Mouse (Mus musculus) activated CD4-positive, CD25-positive, alpha-beta regulatory T cell, adult 4 months (primary cell): ENCODE measurements around the gene Itpr1. TPM values are rescaled to one million over a fixed set of nuclear protein-coding genes. Genes with fewer than 3 reads are reported as not detected.
A peak's percentile ranks its signal among the peaks of the same experiment; 100 is the strongest.

Experiments used
- ATAC-seq: one replicate; pipeline ENCODE4 v1.8.0; 2017
- polyA plus RNA-seq, 2 experiments: library from polyadenylated mRNA; unstranded; fragments of 100-300 nt; shearing (Covaris generic); gene quantifications; one replicate each; pipeline ENCODE4 v1.2.1; 2017

The Itpr1 gene
- polyA plus RNA-seq, 2 experiments from 2014 or later, result 15.8 to 21.2 TPM

DNA sequence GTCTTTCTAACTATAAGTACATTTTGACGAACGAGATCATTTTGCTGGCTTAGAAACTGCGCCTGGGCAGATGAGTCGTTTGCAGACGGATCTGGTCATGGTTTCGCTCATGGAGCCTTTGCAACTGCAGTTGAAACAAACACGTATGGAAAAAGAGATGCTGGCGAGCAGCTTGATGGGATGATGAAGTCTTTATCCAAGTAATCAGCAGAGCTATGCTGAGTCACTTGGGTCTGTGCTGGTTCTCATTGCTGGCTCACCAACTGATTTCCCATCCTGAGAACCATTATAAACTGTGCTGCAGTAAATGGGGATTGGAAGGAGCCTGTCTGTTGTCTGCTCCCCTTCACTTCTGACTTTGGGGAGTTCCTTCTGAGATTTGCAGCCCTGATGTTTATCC is 31.7 kb downstream of the Itpr1 start:
- no peak for ATAC-seq

DNA sequence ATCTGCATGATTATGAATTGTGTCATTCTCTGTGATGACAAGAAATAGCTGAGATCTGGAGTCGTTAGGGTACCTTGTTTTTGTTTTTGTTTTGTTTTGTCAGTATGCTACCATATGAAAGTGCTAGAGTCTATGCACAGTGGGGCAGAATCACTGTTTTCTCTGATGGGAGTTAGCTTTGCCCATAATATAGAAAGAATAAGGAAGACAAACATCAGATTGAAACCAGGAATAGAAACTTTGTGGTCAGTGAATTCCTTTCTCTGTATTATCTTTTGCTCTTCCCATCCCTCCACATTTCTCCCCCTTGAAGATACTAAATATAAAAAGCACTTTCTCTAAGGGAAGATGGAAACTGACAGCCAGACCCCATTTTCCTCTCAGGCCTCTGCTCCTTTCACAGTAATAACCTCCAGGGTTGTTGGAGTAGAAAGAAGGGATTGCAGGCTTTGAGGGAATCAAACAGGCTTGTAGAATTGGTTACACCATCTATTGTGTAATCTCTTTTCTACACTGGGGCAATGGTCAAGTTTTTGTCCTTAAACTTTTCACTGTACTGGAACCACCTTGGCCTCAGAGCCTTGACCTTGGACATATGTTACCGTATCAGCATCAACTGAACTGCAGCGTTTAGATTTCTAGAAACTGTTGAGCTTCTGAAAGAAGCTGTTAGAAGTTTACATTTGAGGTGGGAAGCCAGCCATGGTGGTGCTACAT is 33.6 kb downstream of the Itpr1 start:
- ATAC-seq, result no peak

DNA sequence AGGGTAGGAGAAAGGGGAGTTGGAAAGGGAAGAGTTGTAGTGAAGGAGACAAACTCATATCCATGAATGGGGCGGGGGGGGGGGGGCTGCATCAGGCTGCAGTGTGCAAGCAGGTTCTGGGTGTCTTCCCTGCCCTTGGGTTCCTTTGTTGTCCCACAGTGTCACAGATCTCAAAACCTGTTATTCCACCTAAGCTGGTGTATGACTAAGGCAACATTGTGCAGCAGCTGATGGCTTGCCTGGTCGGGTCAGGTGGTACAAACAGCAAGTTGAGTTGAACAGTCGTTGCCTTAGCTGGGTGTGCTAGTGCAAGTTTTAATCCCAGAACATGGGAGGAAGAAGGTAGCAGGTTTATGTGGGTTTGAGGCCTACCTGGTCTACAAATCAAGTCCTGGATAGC is 34.3 kb downstream of the Itpr1 start:
- ATAC-seq, result no peak

DNA sequence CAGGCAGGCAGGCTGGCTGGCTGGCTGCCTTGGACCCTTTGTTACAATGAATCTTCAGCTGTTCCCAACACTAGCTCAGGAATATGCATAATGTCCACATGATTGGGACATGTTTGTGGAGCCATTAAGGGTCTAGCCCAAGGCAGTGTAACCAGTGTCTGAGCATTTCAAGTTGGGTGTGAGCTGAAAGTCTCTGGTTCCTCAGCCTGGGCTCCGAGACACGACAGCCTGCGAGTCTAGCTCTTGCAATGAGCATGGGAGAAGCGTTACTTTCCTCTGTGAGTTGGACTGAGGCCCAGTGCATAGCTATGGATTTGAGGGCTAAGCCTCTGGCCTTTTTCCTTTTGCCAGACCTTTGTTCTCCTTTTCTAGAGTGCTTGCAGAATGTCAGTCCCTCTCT is 35.6 kb downstream of the Itpr1 start:
- no peak for ATAC-seq

DNA sequence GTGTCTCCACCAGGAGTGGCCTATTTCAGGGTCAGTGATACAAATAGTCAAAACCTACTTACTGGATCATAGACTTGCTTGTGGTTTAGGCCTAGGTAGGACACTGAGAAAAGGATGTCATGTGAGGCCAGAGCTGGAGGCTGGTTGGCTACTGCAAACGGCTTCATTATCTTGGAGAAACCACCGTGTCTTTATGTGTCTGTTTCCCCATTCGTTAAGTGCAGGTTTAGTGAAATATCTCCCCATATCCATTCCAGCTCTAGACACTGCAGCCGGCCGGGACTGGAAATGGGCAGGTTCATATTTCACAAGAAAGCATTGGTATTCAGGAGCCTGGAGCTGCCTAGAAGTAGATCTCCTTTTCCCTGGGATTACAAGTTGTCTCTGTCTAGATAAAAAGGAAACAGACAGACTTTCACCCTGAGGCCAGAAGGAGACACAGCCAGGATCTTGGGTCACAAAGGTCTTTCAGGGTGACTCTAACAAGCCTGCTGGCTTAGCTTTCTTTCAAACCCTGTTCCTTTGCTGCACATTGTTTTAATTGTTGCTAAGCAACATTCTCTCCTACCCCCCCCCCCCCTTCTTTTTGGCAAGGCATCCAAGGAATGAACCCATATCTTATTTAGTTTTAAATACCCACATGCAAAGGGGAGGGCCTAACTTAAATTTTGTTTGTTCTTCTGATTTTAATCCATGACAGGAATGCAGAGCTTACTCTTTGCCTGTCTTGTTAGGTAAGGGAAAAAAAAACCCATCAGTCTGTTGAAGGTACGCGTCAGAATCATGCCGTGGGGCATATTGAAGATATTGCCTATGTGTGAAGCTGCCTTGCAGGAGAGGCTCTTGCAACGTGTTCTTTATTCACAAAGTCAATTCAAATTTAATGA is 36.4 kb downstream of the Itpr1 start:
- no peak for ATAC-seq

- ATAC-seq, result no peak
Observed at GRCm38 (mm10) chr6:108249918-108250225, 37.0 kb downstream of the Itpr1 start.

DNA sequence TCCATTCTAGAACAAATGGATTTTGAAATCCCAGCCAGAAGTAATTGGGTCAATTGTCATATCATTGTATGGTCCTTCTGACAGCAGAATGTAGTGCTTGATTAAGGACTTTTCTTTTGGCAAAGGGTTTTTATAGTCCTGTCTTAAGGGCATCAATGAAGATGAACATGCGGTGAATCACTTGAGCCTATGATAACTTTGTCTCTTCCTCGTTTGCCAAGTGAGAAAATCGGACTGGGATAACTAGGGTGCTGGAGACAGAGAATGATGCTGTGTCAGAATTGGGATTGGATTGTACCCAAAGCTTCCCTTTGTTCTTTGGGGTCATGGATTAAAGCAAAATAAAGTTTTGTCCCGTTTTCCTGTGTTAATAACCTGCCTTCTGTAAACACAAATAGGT is 37.5 kb downstream of the Itpr1 start:
- ATAC-seq, result no peak

DNA sequence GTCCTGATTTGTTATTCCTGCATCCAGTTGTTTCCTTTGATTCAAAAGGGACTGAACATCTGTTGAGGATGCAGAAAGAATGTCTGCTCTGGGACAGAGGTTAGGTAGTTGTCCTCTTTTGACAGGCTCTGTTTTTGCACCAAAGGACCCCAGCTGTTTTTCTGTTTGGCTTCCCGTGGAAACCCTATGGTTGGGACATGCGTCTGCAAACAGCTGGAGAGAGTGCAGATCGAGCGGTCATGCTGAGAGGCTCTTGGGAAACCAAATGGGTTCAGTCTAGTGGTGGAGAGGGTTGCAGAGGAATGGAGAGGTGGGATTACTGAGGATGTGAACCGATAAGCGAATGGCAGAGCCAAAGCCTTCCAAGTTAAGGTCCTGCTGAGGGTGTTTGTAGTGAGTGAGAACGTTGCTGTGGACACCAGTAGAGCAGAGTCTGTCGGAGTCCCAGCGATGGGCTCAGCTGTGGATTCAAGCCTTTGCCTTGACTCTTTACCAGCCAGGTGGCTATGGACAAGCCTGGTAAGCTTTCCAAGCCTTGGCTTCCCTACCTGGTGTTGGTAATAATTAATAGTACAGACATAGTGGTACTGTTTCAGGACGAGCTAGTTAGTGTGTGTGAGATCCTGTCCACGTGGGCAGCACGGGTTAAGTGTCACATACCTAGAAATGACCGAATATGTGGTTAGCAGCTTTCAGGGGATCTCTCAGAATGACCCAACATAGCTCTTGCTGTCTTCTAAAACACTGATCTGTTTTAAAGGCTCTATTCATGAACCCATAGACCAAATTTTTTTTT is 39.9 kb downstream of the Itpr1 start:
- no peak for ATAC-seq

GRCm38 (mm10) chr6:108254132-108255064 is 41.5 kb downstream of the Itpr1 start:
- no peak for ATAC-seq

DNA sequence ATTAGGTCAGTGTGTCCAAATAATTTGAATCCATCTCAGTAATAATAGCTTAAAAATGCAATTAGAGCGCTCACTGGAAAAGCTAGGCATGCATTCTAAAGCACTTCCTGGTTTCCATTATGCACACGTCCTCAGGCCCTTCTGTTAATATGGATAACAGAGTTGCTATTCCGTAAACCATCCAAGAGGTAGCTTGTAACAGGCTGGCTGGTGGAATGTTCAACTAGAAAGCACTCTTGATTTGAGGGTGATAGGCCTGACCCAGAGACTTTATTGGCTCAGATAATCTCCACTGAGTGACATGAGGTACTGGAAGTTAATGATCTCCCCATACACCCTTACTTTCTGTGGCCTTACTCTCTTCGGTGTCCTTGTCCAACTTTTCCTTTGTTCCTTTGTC is 43.0 kb downstream of the Itpr1 start:
- ATAC-seq, result no peak

- ATAC-seq, result no peak
Observed at GRCm38 (mm10) chr6:108257225-108257624, 44.3 kb downstream of the Itpr1 start.

GRCm38 (mm10) chr6:108258631-108259030 is 45.7 kb downstream of the Itpr1 start:
- ATAC-seq, result no peak

- ATAC-seq, result no peak
Observed at GRCm38 (mm10) chr6:108259671-108260070, 46.8 kb downstream of the Itpr1 start.

DNA sequence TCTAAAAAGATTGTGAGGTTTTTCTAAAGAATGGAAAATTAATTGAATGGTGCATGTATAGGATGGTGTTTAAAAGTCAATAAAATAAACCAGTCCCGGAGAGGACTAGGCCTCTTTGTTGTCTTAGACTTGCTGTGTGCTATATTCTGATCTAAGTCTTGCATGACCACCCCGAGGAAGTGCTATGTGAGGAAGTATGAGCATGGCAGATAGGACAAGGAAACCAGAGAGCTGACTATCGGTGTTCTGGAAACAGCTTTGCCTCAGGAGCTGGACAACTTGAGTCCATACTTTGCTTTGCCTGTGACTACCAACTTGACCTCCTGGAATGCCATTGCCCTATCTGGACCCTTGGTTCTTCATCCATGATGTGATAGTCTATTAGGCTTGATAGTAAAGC is 48.6 kb downstream of the Itpr1 start:
- no peak for ATAC-seq

DNA sequence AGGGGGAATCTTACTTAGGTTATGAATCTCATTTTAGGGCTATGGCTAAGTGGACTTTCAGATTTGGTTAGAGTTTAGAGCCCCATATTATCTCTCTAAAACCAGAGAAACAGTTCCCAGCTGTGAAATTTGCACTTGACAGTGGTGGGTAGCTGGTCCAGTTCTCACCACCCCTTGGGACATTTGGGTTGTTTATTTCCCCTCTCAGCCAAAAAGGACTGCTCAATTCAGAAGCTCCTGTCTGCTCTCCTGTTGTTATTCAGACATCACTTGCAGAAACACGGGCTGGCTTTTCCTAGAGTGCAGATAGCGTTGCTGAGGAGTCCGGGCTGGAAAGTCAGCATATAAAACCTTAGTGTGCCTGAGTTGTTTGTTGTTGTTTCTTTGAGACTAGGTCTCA is 51.3 kb downstream of the Itpr1 start:
- no peak for ATAC-seq

DNA sequence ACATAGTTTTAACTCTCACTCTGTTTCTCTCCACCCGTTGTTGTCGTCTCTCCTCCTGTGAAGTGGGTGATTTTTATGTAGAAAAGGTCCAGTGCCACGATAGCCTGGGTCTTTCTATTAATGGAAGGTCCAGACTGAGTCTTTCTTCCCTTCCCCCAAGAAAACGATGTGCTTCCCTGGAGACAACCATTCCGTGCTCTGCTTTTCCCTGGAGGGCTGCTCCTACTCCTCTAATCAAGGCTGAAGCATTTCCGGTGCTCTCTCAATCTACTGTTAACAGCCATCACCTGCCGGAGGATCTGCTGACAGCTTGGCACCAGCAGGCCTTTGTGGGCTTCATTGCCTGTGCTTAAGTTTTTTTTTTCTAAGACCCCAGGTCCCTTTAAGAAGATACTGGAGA is 60.6 kb downstream of the Itpr1 start:
- no peak for ATAC-seq

DNA sequence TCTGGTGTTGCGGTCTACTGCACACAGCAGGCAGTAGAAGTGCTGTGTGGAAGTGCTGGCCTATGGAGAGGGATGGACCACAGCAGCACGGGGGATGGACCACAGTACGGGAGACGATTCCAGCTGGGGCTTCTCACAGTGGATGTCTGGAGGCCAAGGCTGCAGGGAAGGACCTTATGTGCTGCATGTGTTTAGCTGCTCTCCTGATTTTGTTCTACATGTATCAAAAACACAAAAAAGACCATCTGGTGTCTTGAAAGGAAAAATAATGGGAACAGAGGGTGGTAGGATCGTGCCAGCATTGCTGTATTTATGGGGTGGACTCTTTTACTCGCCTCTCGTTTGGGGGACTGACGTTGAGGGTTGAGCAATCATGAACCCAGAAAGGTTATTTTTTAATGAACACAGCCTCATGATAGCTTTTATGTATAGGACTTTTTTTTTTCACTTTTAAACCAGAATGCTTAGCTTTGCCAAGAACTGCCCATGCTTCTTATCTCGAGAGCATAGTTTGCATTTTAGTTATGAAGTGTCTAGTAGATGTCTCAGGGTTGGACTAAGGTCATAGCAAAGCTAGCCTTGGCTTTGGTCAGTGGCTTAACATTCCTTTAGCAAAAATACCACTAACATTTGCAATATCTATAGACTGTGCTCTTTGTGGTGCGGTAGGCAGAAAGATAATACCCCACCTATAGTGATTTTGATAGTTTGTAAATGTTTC is 61.6 kb downstream of the Itpr1 start:
- no peak for ATAC-seq

DNA sequence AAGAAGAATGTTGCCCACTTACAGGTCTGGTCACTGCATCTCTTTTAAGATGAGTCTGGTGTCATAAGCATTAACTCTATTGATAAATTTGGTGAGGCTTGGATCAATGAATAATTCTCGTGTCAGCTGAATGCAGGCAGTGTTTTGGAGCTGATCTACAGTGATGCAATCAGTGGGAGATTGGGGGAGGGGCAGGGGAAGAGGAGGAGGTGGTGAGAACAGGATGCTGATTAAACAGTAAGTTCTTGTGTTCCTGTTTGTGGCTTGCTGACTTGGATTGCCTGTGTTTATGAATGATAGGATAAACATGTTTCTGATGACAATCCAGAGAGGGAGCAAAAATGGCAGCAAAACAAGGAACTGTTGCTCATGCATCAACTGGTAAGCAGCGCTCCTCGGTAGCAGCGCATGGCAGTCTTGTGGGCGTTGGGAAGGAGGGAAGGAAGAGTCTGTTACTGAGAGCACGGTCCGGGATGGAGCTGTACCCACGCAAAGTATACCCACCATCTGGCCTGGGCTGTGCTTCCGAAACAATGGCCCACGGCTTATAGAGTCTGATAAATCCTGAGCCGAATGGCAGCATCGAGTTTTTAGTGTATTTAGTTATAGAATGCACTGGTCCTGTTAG is 64.1 kb downstream of the Itpr1 start:
- peak; percentile 57 for ATAC-seq

DNA sequence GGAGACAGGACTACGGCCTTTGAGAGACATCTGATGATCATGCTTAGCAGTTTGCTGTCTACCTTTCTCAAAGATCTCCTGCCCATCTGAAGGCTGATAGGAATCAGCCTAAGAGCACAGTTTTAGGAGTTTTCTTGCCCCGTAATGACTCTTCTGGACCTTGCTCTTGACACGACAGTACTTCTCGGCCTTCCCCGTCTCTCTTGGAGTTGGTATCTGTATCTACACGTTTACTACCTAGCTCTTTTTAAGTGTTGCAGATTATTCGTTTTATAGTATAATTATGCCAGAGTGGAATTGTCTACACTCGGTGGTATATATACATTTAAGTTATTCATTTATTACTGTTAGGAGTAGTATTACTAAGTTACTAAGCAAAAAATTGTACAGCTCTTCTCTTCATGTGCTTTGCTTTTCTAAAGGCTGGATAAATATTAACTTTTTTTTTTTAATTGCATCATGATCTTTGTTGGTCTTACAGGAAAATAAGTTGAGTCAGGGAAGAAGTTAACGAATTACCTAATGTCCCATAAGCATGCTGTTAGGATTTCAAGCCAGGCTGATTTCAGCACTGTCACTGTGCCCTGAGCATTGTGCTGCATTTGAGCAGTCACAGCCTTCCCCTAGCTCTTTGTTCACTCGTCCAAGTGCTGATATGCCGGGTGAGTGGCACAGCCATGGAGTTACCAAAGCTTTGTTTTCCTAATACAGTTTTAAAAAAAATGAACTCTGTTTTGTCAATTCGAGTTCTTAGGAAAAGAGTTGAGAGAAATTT is 64.9 kb downstream of the Itpr1 start:
- no peak for ATAC-seq
